Mouse (Mus musculus) liver, embryonic 14.5 days (tissue): ENCODE measurements around the gene Trp53i11. TPM values are rescaled to one million over a fixed set of nuclear protein-coding genes. Genes with fewer than 3 reads are reported as not detected.

Source experiments
- ATAC-seq: fragments of 200-750 bp; cut with Nextera tagmentation; 2 replicates; pipeline ENCODE4 v1.8.0; 2017; ENCODE audit warnings: moderate number of reproducible peaks, mild to moderate bottlenecking, moderate library complexity; ENCODE audit not compliant: insufficient read depth
- DNase-seq, 3 experiments: peaks; one replicate each; pipeline ENCODE4 v3.0.0-alpha.2; 2012 to 2013; ENCODE audit warnings: low read depth in 3 of 3, low spot score in 3 of 3
- H3K27ac ChIP-seq: fragments of 300-500 bp; sonication (generic); 2 replicates; pipeline ENCODE4 v1.5.1; 2014; ENCODE audit warnings: moderate library complexity, mild to moderate bottlenecking, control low read depth, inconsistent platforms
- H3K27me3 ChIP-seq: fragments of 300-500 bp; sonication (generic); 2 replicates; pipeline ENCODE4 v1.6.1; 2014; ENCODE audit warnings: mild to moderate bottlenecking, low read length, moderate library complexity; ENCODE audit not compliant: control insufficient read depth, insufficient read depth
- H3K36me3 ChIP-seq: fragments of 300-500 bp; sonication (generic); replicated peaks from 2 replicates; pipeline ENCODE4 v1.6.1; 2014; ENCODE audit warnings: low read depth; ENCODE audit not compliant: control insufficient read depth, insufficient read depth
- H3K4me1 ChIP-seq, 2 experiments: fragments of 200-500 bp in 1 of 2; fragments of 300-500 bp in 1 of 2; sonication (generic) in 1 of 2; replicated peaks; 2 replicates each; pipeline ENCODE4 v1.6.1; 2012 to 2014; ENCODE audit warnings: antibody characterized with exemption in 1 of 2, inconsistent platforms in 1 of 2, low read length in 1 of 2; ENCODE audit not compliant: control insufficient read depth in 2 of 2, insufficient read depth in 2 of 2
- H3K4me2 ChIP-seq: fragments of 300-500 bp; sonication (generic); 2 replicates; pipeline ENCODE4 v1.6.1; 2014; ENCODE audit warnings: low read depth, mild to moderate bottlenecking, control low read depth, moderate library complexity
- H3K4me3 ChIP-seq, 2 experiments: fragments of 200-500 bp in 1 of 2; fragments of 300-500 bp in 1 of 2; sonication (generic) in 1 of 2; 2 replicates each; pipeline ENCODE4 v1.5.1; 2012 to 2014; ENCODE audit warnings: low read depth in 2 of 2, low read length in 2 of 2, mild to moderate bottlenecking in 2 of 2, control low read depth in 1 of 2, inconsistent platforms in 1 of 2, moderate library complexity in 1 of 2; ENCODE audit not compliant: insufficient read depth in 1 of 2
- H3K9ac ChIP-seq: fragments of 300-500 bp; sonication (generic); replicated peaks from 2 replicates; pipeline ENCODE4 v1.6.1; 2014; ENCODE audit warnings: mild to moderate bottlenecking, control low read depth, moderate library complexity
- H3K9me3 ChIP-seq: fragments of 300-500 bp; sonication (generic); 2 replicates; pipeline ENCODE4 v1.6.1; 2016; ENCODE audit warnings: low read length, mixed read lengths; ENCODE audit not compliant: control insufficient read depth
- CTCF ChIP-seq: IDR thresholded peaks from 2 replicates; pipeline ENCODE4 v1.5.1; 2016; ENCODE audit warnings: antibody characterized with exemption, low read depth, control low read depth
- EP300 ChIP-seq: IDR thresholded peaks from 2 replicates; pipeline ENCODE4 v1.6.1; 2016; ENCODE audit warnings: antibody characterized with exemption, low read depth
- WGBS: fragments of 180-500 bp; shearing (Covaris S2); extraction: QIAGEN DNeasy Blood & Tissue Kit; methylation state at CpG from one replicate; pipeline ENCODE4 v1.1.7; 2014; ENCODE audit not compliant: insufficient replicate concordance; 5-methylcytosine and 5-hydroxymethylcytosine counted together
- polyA plus RNA-seq, 2 experiments: library from polyadenylated mRNA; depleted of rRNA in 1 of 2; stranded (reverse) in 1 of 2; unstranded in 1 of 2; fragments of >200 nt; fragmentation: Nextera tagmentation in 1 of 2; extraction: Ambion mirVana in 1 of 2; gene quantifications; 2 replicates each; pipeline versions ENCODE4 v1.2.1 to v1.2.3; 2012 to 2014

Trp53i11 gene
- polyA plus RNA-seq, 2 experiments = 1.9 TPM

GRCm38 (mm10) chr2:93163750-93164335 lies 23.5 kb upstream of the Trp53i11 start:
- H3K36me3 ChIP-seq = no peaks in the 10 kb centered on the region
- H3K9ac ChIP-seq = no peak overlapping the region
- DNase-seq (no peak), ATAC-seq (no peak)
- no peak overlapping the region for H3K4me3 ChIP-seq
- no peaks in the 10 kb centered on the region for H3K9me3 ChIP-seq
- H3K27me3 ChIP-seq = no peaks in the 10 kb centered on the region
- peaks cover 0 to 13% of the 10 kb centered on the region in 2 experiments; a peak in 2 of 4 replicates for H3K4me1 ChIP-seq
- H3K4me2 ChIP-seq = no peak overlapping the region
- WGBS = 53% methylated on average over 6 of the region's 6 CpGs
- TF ChIP-seq EP300 (no peak), CTCF (no peak)
- no peak overlapping the region for H3K27ac ChIP-seq

GRCm38 (mm10) chr2:93166295-93166694 lies 21.1 kb upstream of the Trp53i11 start:
- ATAC-seq = no peak
- Histone ChIP-seq H3K4me3 (no peak overlapping the region), H3K4me1 (peaks cover 0 to 13% of the 10 kb centered on the region in 2 experiments; a peak in 2 of 4 replicates), H3K4me2 (no peak overlapping the region), H3K27ac (no peak overlapping the region), H3K9ac (no peak overlapping the region), H3K9me3 (no peaks in the 10 kb centered on the region), H3K36me3 (no peaks in the 10 kb centered on the region), H3K27me3 (no peaks in the 10 kb centered on the region)
- no peak for DNase-seq
- WGBS = 67% methylated on average over 6 of the region's 6 CpGs
- TF ChIP-seq CTCF (no peak), EP300 (no peak)

- no peaks in the 10 kb centered on the region for H3K9me3 ChIP-seq
- peaks cover 0 to 9% of the 10 kb centered on the region in 2 experiments; a peak in 2 of 4 replicates for H3K4me1 ChIP-seq
- no peak overlapping the region for H3K9ac ChIP-seq
- WGBS = 35% methylated on average over 14 of the region's 14 CpGs
- ATAC-seq = no peak
- H3K36me3 ChIP-seq = no peaks in the 10 kb centered on the region
- no peak for DNase-seq
- H3K27ac ChIP-seq = no peak overlapping the region
- no peak overlapping the region for H3K4me3 ChIP-seq
- TF ChIP-seq CTCF (no peak), EP300 (no peak)
- no peak overlapping the region for H3K4me2 ChIP-seq
- no peaks in the 10 kb centered on the region for H3K27me3 ChIP-seq
Measured at GRCm38 (mm10) chr2:93166734-93167406, 20.5 kb upstream of the Trp53i11 start.

- ATAC-seq = no peak
- Histone ChIP-seq H3K36me3 (no peaks in the 10 kb centered on the region), H3K9ac (no peak overlapping the region), H3K9me3 (no peaks in the 10 kb centered on the region), H3K4me2 (no peak overlapping the region), H3K4me1 (0 out of 4 replicates have a peak, but pooled peaks cover 0 to 2% of the 10 kb centered on the region in 2 experiments), H3K27me3 (no peaks in the 10 kb centered on the region), H3K27ac (no peak overlapping the region), H3K4me3 (no peak overlapping the region)
- 53% methylated on average over 19 of the region's 19 CpGs for whole genome bisulfite sequencing
- TF ChIP-seq CTCF (no peak), EP300 (no peak)
- DNase-seq = no peak
Measured at GRCm38 (mm10) chr2:93170156-93170844, 17.0 kb upstream of the Trp53i11 start.

GRCm38 (mm10) chr2:93170845-93171200 lies 16.5 kb upstream of the Trp53i11 start:
- H3K27ac ChIP-seq = no peak overlapping the region
- no peaks in the 10 kb centered on the region for H3K9me3 ChIP-seq
- H3K4me3 ChIP-seq = no peak overlapping the region
- no peak overlapping the region for H3K4me2 ChIP-seq
- H3K4me1 ChIP-seq = 0 out of 4 replicates have a peak, but pooled peaks cover 0 to 2% of the 10 kb centered on the region in 2 experiments
- H3K36me3 ChIP-seq = no peaks in the 10 kb centered on the region
- H3K9ac ChIP-seq = no peak overlapping the region
- DNase-seq (no peak), ATAC-seq (no peak)
- H3K27me3 ChIP-seq = no peaks in the 10 kb centered on the region
- no peak for TF ChIP-seq CTCF
- no peak for TF ChIP-seq EP300
- 79% methylated on average over 5 of the region's 5 CpGs for WGBS
